In genomic region chrX:59566826-59567694, GRCm38 (mm10) we compare ENCODE assay signal across 8 mouse cellular contexts. TPM values are rescaled to one million over a fixed set of nuclear protein-coding genes. Genes with fewer than 3 reads are reported as not detected.
A peak's percentile ranks its signal among the peaks of the same experiment; 100 is the strongest.
DNase-seq lines count a peak whose midpoint lies in the region; ATAC-seq and TF ChIP-seq lines count a peak whose summit lies in the region.

No protein-coding gene starts in this region.

- no peak overlapping the region for H3K27ac ChIP-seq in bone marrow macrophage, adult 2 months (ENCODE audit: insufficient read depth, low read depth, low read length)
- peak overlapping the region; percentile 87 for H3K27ac ChIP-seq in forebrain, embryonic 10.5 days
- peak overlapping the region; percentile 68 for H3K27ac ChIP-seq in hindbrain, embryonic 12.5 days
- peak overlapping the region; percentile 75 for H3K27ac ChIP-seq in midbrain, embryonic 13.5 days

- H3K4me2 ChIP-seq in hindbrain, embryonic 12.5 days (replicated peaks), result peak overlapping the region; percentile 56
- peak overlapping the region; percentile 61 for H3K4me2 ChIP-seq in midbrain, embryonic 13.5 days (replicated peaks)

- H3K9ac ChIP-seq in hindbrain, embryonic 12.5 days, result peak overlapping the region; percentile 66
- H3K9ac ChIP-seq in midbrain, embryonic 13.5 days (replicated peaks), result peak overlapping the region; percentile 79

- peak; percentile 74 for DNase-seq in heart, adult 11 months
- no peak for DNase-seq in heart, adult 9 months (ENCODE audit: low spot score in 2 of 2)
- peak; percentile 44 for DNase-seq in forebrain, embryonic 10.5 days (ENCODE audit: extremely low spot score, low spot score)
- peak; percentile 33 for DNase-seq in left cerebral cortex, postnatal 4 days
- DNase-seq in spleen, postnatal 4 days (ENCODE audit: low spot score in 2 of 2), result peak; percentile 11 to 64

- WGBS in forebrain, embryonic 10.5 days, result 15% methylated on average over 57 of the region's 75 CpGs
- WGBS in hindbrain, embryonic 12.5 days, result 32% methylated on average over 53 of the region's 75 CpGs
- 17% methylated on average over 66 of the region's 75 CpGs for WGBS in midbrain, embryonic 13.5 days

- TF ChIP-seq CTCF in bone marrow macrophage, adult 2 months (IDR thresholded peaks at IDR 0.05; ENCODE audit: low read depth, low read length), result no peak

- TF ChIP-seq POLR2A in bone marrow macrophage, adult 2 months (IDR thresholded peaks at IDR 0.05; ENCODE audit: borderline replicate concordance, low read depth, low read length), result no peak

- ATAC-seq in hindbrain, embryonic 12.5 days (ENCODE audit: low FRiP score), result peak; percentile 76
- peak; percentile 75 for ATAC-seq in midbrain, embryonic 13.5 days

- peaks cover 62% of the 10 kb centered on the region for H3K27me3 ChIP-seq in forebrain, embryonic 10.5 days (ENCODE audit: poor library complexity, severe bottlenecking)
- H3K27me3 ChIP-seq in hindbrain, embryonic 12.5 days, result peaks cover 3% of the 10 kb centered on the region; the same call in 1 of the 2 replicates
- H3K27me3 ChIP-seq in midbrain, embryonic 13.5 days, result 0 out of 2 replicates have a peak, but pooled peaks cover 6% of the 10 kb centered on the region

- peak overlapping the region; percentile 57 for H3K4me3 ChIP-seq in bone marrow macrophage, adult 2 months (ENCODE audit: insufficient read depth, low read length)
- peak overlapping the region; percentile 59 for H3K4me3 ChIP-seq in forebrain, embryonic 10.5 days
- peak overlapping the region; percentile 48 for H3K4me3 ChIP-seq in hindbrain, embryonic 12.5 days
- peak overlapping the region; percentile 55 for H3K4me3 ChIP-seq in midbrain, embryonic 13.5 days (replicated peaks)

- H3K4me1 ChIP-seq in bone marrow macrophage, adult 2 months (ENCODE audit: control insufficient read depth, insufficient read depth, low read length), result no peaks in the 10 kb centered on the region
- H3K4me1 ChIP-seq in forebrain, embryonic 10.5 days, result peaks cover 5% of the 10 kb centered on the region
- no peaks in the 10 kb centered on the region for H3K4me1 ChIP-seq in hindbrain, embryonic 12.5 days
- no peaks in the 10 kb centered on the region for H3K4me1 ChIP-seq in midbrain, embryonic 13.5 days (replicated peaks)

- intact Hi-C loops in left cerebral cortex, postnatal 4 days (cut with DNase I), result loop anchor here (5.0 to 10.0 kb wide), 2 partner anchors 375 to 458 kb away; no protein-coding TSS in a partner anchor

- H3K9me3 ChIP-seq in forebrain, embryonic 10.5 days, result no peaks in the 10 kb centered on the region
- H3K9me3 ChIP-seq in hindbrain, embryonic 12.5 days (replicated peaks), result no peaks in the 10 kb centered on the region
- no peaks in the 10 kb centered on the region for H3K9me3 ChIP-seq in midbrain, embryonic 13.5 days

- no peaks in the 10 kb centered on the region for H3K36me3 ChIP-seq in forebrain, embryonic 10.5 days (replicated peaks)
- no peaks in the 10 kb centered on the region for H3K36me3 ChIP-seq in hindbrain, embryonic 12.5 days
- no peaks in the 10 kb centered on the region for H3K36me3 ChIP-seq in midbrain, embryonic 13.5 days

RNA-seq across cellular contexts. Expression of gene Fgf13, which starts 0.8 kb away (rescaled TPM):
- polyA plus RNA-seq in bone marrow macrophage, adult 2 months (2012; ENCODE audit: insufficient read depth, insufficient read length, missing spikeins), result 0.97 and 2.2 TPM in 2 replicates
- 20.3 and 20.6 TPM in 2 replicates for polyA plus RNA-seq in forebrain, embryonic 10.5 days (2016; fragmentation: Nextera tagmentation; extraction: Ambion mirVana)
- 77.5 and 92.5 TPM in 2 replicates for polyA plus RNA-seq in hindbrain, embryonic 12.5 days (2016; fragmentation: Nextera tagmentation; extraction: Ambion mirVana)
- total RNA-seq in left cerebral cortex, postnatal 4 days (2021), result 100 to 1,000 TPM; 243 to 266 TPM
- 93.7 and 106 TPM in 2 replicates for polyA plus RNA-seq in midbrain, embryonic 13.5 days (2015; fragmentation: Nextera tagmentation; extraction: Ambion mirVana)

Comparison
In these comparisons a context has a peak if more than half of its experiments do, and no peak if none do; other contexts are left out.
1. DNase-seq: peak in heart, adult 11 months (single experiment), forebrain, embryonic 10.5 days (single experiment), left cerebral cortex, postnatal 4 days (single experiment) and spleen, postnatal 4 days (2 of 2); none in heart, adult 9 months (0 of 2).
2. Peak in every context shown above with its lines, with median percentiles within 50 percentile points of each other: H3K4me3 ChIP-seq.